Mouse (Mus musculus) liver, embryonic 14.5 days (tissue): Measurements from ENCODE around the gene Lman2. TPM values are rescaled to one million over a fixed set of nuclear protein-coding genes. Genes with fewer than 3 reads are reported as not detected.

ENCODE experiments used
- ATAC-seq: fragments of 200-750 bp; cut with Nextera tagmentation; 2 replicates; pipeline ENCODE4 v1.8.0; 2017; ENCODE audit warnings: moderate number of reproducible peaks, mild to moderate bottlenecking, moderate library complexity; ENCODE audit not compliant: insufficient read depth
- DNase-seq, 3 experiments: peaks; one replicate each; pipeline ENCODE4 v3.0.0-alpha.2; 2012 to 2013; ENCODE audit warnings: low read depth in 3 of 3, low spot score in 3 of 3
- H3K27ac ChIP-seq: fragments of 300-500 bp; sonication (generic); 2 replicates; pipeline ENCODE4 v1.5.1; 2014; ENCODE audit warnings: moderate library complexity, mild to moderate bottlenecking, control low read depth, inconsistent platforms
- H3K27me3 ChIP-seq: fragments of 300-500 bp; sonication (generic); 2 replicates; pipeline ENCODE4 v1.6.1; 2014; ENCODE audit warnings: mild to moderate bottlenecking, low read length, moderate library complexity; ENCODE audit not compliant: control insufficient read depth, insufficient read depth
- H3K36me3 ChIP-seq: fragments of 300-500 bp; sonication (generic); replicated peaks from 2 replicates; pipeline ENCODE4 v1.6.1; 2014; ENCODE audit warnings: low read depth; ENCODE audit not compliant: control insufficient read depth, insufficient read depth
- H3K4me1 ChIP-seq, 2 experiments: fragments of 200-500 bp in 1 of 2; fragments of 300-500 bp in 1 of 2; sonication (generic) in 1 of 2; replicated peaks; 2 replicates each; pipeline ENCODE4 v1.6.1; 2012 to 2014; ENCODE audit warnings: antibody characterized with exemption in 1 of 2, inconsistent platforms in 1 of 2, low read length in 1 of 2; ENCODE audit not compliant: control insufficient read depth in 2 of 2, insufficient read depth in 2 of 2
- H3K4me2 ChIP-seq: fragments of 300-500 bp; sonication (generic); 2 replicates; pipeline ENCODE4 v1.6.1; 2014; ENCODE audit warnings: low read depth, mild to moderate bottlenecking, control low read depth, moderate library complexity
- H3K4me3 ChIP-seq, 2 experiments: fragments of 200-500 bp in 1 of 2; fragments of 300-500 bp in 1 of 2; sonication (generic) in 1 of 2; 2 replicates each; pipeline ENCODE4 v1.5.1; 2012 to 2014; ENCODE audit warnings: low read depth in 2 of 2, low read length in 2 of 2, mild to moderate bottlenecking in 2 of 2, control low read depth in 1 of 2, inconsistent platforms in 1 of 2, moderate library complexity in 1 of 2; ENCODE audit not compliant: insufficient read depth in 1 of 2
- H3K9ac ChIP-seq: fragments of 300-500 bp; sonication (generic); replicated peaks from 2 replicates; pipeline ENCODE4 v1.6.1; 2014; ENCODE audit warnings: mild to moderate bottlenecking, control low read depth, moderate library complexity
- H3K9me3 ChIP-seq: fragments of 300-500 bp; sonication (generic); 2 replicates; pipeline ENCODE4 v1.6.1; 2016; ENCODE audit warnings: low read length, mixed read lengths; ENCODE audit not compliant: control insufficient read depth
- CTCF ChIP-seq: IDR thresholded peaks from 2 replicates; pipeline ENCODE4 v1.5.1; 2016; ENCODE audit warnings: antibody characterized with exemption, low read depth, control low read depth
- EP300 ChIP-seq: IDR thresholded peaks from 2 replicates; pipeline ENCODE4 v1.6.1; 2016; ENCODE audit warnings: antibody characterized with exemption, low read depth
- WGBS: fragments of 180-500 bp; shearing (Covaris S2); extraction: QIAGEN DNeasy Blood & Tissue Kit; methylation state at CpG from one replicate; pipeline ENCODE4 v1.1.7; 2014; ENCODE audit not compliant: insufficient replicate concordance; 5-methylcytosine and 5-hydroxymethylcytosine counted together
- polyA plus RNA-seq, 2 experiments: library from polyadenylated mRNA; depleted of rRNA in 1 of 2; stranded (reverse) in 1 of 2; unstranded in 1 of 2; fragments of >200 nt; fragmentation: Nextera tagmentation in 1 of 2; extraction: Ambion mirVana in 1 of 2; gene quantifications; 2 replicates each; pipeline versions ENCODE4 v1.2.1 to v1.2.3; 2012 to 2014

The Lman2 gene
- polyA plus RNA-seq, 2 experiments = 35.3 to 50.3 TPM

- ATAC-seq = peak; percentile 68; the same call in 1 of the 2 replicates
- DNase-seq = peak; percentile 42 to 59 (median 52)
- Histone ChIP-seq H3K4me3 (no peak overlapping the region), H3K9me3 (no peaks in the 10 kb centered on the region), H3K4me2 (no peak overlapping the region), H3K4me1 (0 out of 4 replicates have a peak, but pooled peaks cover 0 to 2% of the 10 kb centered on the region in 2 experiments), H3K27me3 (peaks cover 11% of the 10 kb centered on the region), H3K9ac (no peak overlapping the region), H3K36me3 (no peaks in the 10 kb centered on the region), H3K27ac (no peak overlapping the region)
- peak; percentile 95 for TF ChIP-seq CTCF
- TF ChIP-seq EP300 = no peak
- whole genome bisulfite sequencing = 9% methylated on average over 11 of the region's 11 CpGs
Observed at GRCm38 (mm10) chr13:55404853-55405782, 42.5 kb upstream of the Lman2 start.

- no peak overlapping the region for H3K9ac ChIP-seq
- no peak overlapping the region for H3K4me2 ChIP-seq
- no peak overlapping the region for H3K27ac ChIP-seq
- 50% methylated on average over 15 of the region's 15 CpGs for WGBS
- H3K9me3 ChIP-seq = no peaks in the 10 kb centered on the region
- 0 out of 4 replicates have a peak, but pooled peaks cover 0 to 2% of the 10 kb centered on the region in 2 experiments for H3K4me1 ChIP-seq
- TF ChIP-seq EP300 = no peak
- TF ChIP-seq CTCF = no peak
- H3K36me3 ChIP-seq = no peaks in the 10 kb centered on the region
- H3K4me3 ChIP-seq = no peak overlapping the region
- H3K27me3 ChIP-seq = peaks cover 11% of the 10 kb centered on the region
- no peak for DNase-seq
- no peak for ATAC-seq
Observed at GRCm38 (mm10) chr13:55403935-55404852, 41.6 kb upstream of the Lman2 start.

GRCm38 (mm10) chr13:55403266-55403665 lies 40.7 kb upstream of the Lman2 start:
- no peak for TF ChIP-seq CTCF
- no peak for TF ChIP-seq EP300
- no peak for DNase-seq
- H3K36me3 ChIP-seq = no peaks in the 10 kb centered on the region
- no peak for ATAC-seq
- no peak overlapping the region for H3K4me2 ChIP-seq
- H3K9me3 ChIP-seq = no peaks in the 10 kb centered on the region
- H3K4me3 ChIP-seq = no peak overlapping the region
- WGBS = 62% methylated on average over 7 of the region's 7 CpGs
- H3K4me1 ChIP-seq = 0 out of 4 replicates have a peak, but pooled peaks cover 0 to 2% of the 10 kb centered on the region in 2 experiments
- H3K27ac ChIP-seq = no peak overlapping the region
- peaks cover 11% of the 10 kb centered on the region for H3K27me3 ChIP-seq
- H3K9ac ChIP-seq = no peak overlapping the region

GRCm38 (mm10) chr13:55400039-55400346 lies 37.4 kb upstream of the Lman2 start:
- H3K4me1 ChIP-seq = no peaks in the 10 kb centered on the region
- H3K9me3 ChIP-seq = no peaks in the 10 kb centered on the region
- H3K4me2 ChIP-seq = no peak overlapping the region
- H3K27me3 ChIP-seq = peaks cover 4% of the 10 kb centered on the region
- TF ChIP-seq EP300 (no peak), CTCF (no peak)
- no peak overlapping the region for H3K9ac ChIP-seq
- WGBS = 70% methylated on average over 1 of the region's 1 CpGs
- no peaks in the 10 kb centered on the region for H3K36me3 ChIP-seq
- DNase-seq (no peak), ATAC-seq (no peak)
- no peak overlapping the region for H3K27ac ChIP-seq
- H3K4me3 ChIP-seq = no peak overlapping the region
